Comparison of ENCODE assay signal across 8 mouse cellular contexts in genomic region chr16:91373473-91374252, GRCm38 (mm10). TPM values are rescaled to one million over a fixed set of nuclear protein-coding genes. Genes with fewer than 3 reads are reported as not detected.
DNase-seq lines count a peak whose midpoint lies in the region; ATAC-seq lines count a peak whose summit lies in the region.

No protein-coding gene starts in this region.

- peak overlapping the region; percentile 70 for H3K4me2 ChIP-seq in hindbrain, embryonic 13.5 days

- H3K4me1 ChIP-seq in heart, embryonic 10.5 days: peaks cover 20% of the 10 kb centered on the region
- peaks cover 23% of the 10 kb centered on the region for H3K4me1 ChIP-seq in hindbrain, embryonic 13.5 days (replicated peaks)

- H3K4me3 ChIP-seq in heart, embryonic 10.5 days: peak overlapping the region; percentile 75
- peak overlapping the region; percentile 83 for H3K4me3 ChIP-seq in hindbrain, embryonic 13.5 days

- DNase-seq in heart, embryonic 10.5 days (ENCODE audit: low spot score): no peak
- no peak for DNase-seq in heart, adult 9 months (ENCODE audit: low spot score in 2 of 2)
- DNase-seq in adipocyte (ENCODE audit: low spot score): peak; percentile 25
- DNase-seq in adrenal gland, adult 18-20 months (ENCODE audit: low spot score in 2 of 2): no peak
- DNase-seq in cerebellum, adult 9-11 months: no peak
- no peak for DNase-seq in left cerebral cortex, adult 11 months (ENCODE audit: low spot score)

- H3K36me3 ChIP-seq in heart, embryonic 10.5 days: peaks cover 8% of the 10 kb centered on the region
- no peaks in the 10 kb centered on the region; the same call in 1 of the 2 replicates for H3K36me3 ChIP-seq in hindbrain, embryonic 13.5 days

- peak overlapping the region; percentile 97 for H3K9ac ChIP-seq in hindbrain, embryonic 13.5 days

- no peaks in the 10 kb centered on the region for H3K27me3 ChIP-seq in heart, embryonic 10.5 days (ENCODE audit: insufficient read depth, poor library complexity, severe bottlenecking)
- no peaks in the 10 kb centered on the region for H3K27me3 ChIP-seq in hindbrain, embryonic 13.5 days

- H3K27ac ChIP-seq in heart, embryonic 10.5 days: peak overlapping the region; percentile 93
- peak overlapping the region; percentile 96 for H3K27ac ChIP-seq in hindbrain, embryonic 13.5 days

- no peak for ATAC-seq in hindbrain, embryonic 13.5 days (ENCODE audit: low FRiP score)
- peak; percentile 5; the same call in 1 of the 2 replicates for ATAC-seq in megakaryocyte, adult 5-6 weeks (ENCODE audit: poor library complexity, severe bottlenecking)

- WGBS in heart, embryonic 10.5 days: 39% methylated on average over 13 of the region's 13 CpGs
- WGBS in hindbrain, embryonic 13.5 days: 48% methylated on average over 13 of the region's 13 CpGs

- no peaks in the 10 kb centered on the region for H3K9me3 ChIP-seq in heart, embryonic 10.5 days
- H3K9me3 ChIP-seq in hindbrain, embryonic 13.5 days: no peaks in the 10 kb centered on the region

RNA-seq across cellular contexts. Expression of gene Ifnar2, which starts 1.1 kb away (rescaled TPM):
- polyA plus RNA-seq in heart, embryonic 10.5 days (2016; fragmentation: Nextera tagmentation; extraction: Ambion mirVana): 42.2 and 48.8 TPM in 2 replicates
- polyA plus RNA-seq in hindbrain, embryonic 13.5 days (2015; fragmentation: Nextera tagmentation; extraction: Ambion mirVana): 33.2 and 36.3 TPM in 2 replicates
- 287 and 289 TPM in 2 replicates for total RNA-seq in megakaryocyte, adult 5-6 weeks (2015)
- 257 and 285 TPM in 2 replicates for total RNA-seq in megakaryocyte, adult 5-6 weeks (2017)
- total RNA-seq in adrenal gland, adult 18-20 months (2021): 100 to 1,000 TPM in 1 of 2 experiments, 10 to 100 TPM in 1; 99.5 to 102 TPM

RNA-seq across cellular contexts. Expression of gene Gm21970, which starts 17.9 kb away (rescaled TPM):
- not detected in 2 replicates for polyA plus RNA-seq in heart, embryonic 10.5 days (2016; fragmentation: Nextera tagmentation; extraction: Ambion mirVana)
- not detected in 2 replicates for polyA plus RNA-seq in hindbrain, embryonic 13.5 days (2015; fragmentation: Nextera tagmentation; extraction: Ambion mirVana)
- total RNA-seq in megakaryocyte, adult 5-6 weeks (2015): 0.29 TPM in 1 of 2 replicates, not detected in the other
- not detected in 2 replicates for total RNA-seq in megakaryocyte, adult 5-6 weeks (2017)
- total RNA-seq in adrenal gland, adult 18-20 months (2021): not detected

RNA-seq across cellular contexts. Expression of gene Il10rb, which starts 32.3 kb away (rescaled TPM):
- polyA plus RNA-seq in heart, embryonic 10.5 days (2016; fragmentation: Nextera tagmentation; extraction: Ambion mirVana): 29.6 and 37.0 TPM in 2 replicates
- 10.1 and 11.1 TPM in 2 replicates for polyA plus RNA-seq in hindbrain, embryonic 13.5 days (2015; fragmentation: Nextera tagmentation; extraction: Ambion mirVana)
- 66.6 and 68.3 TPM in 2 replicates for total RNA-seq in megakaryocyte, adult 5-6 weeks (2015)
- total RNA-seq in megakaryocyte, adult 5-6 weeks (2017): 63.3 and 64.6 TPM in 2 replicates
- 100 to 1,000 TPM; 176 to 268 TPM for total RNA-seq in adrenal gland, adult 18-20 months (2021)
